Mouse (Mus musculus): Measurements from ENCODE around the gene Rab11a. TPM values are rescaled to one million over a fixed set of nuclear protein-coding genes. Genes with fewer than 3 reads are reported as not detected.

Rab11a gene
- total and polyA plus RNA-seq, 2 experiments from 2014 or later: 153 to 465 TPM

GRCm38 (mm10) chr9:64697006-64697405 lies 40.6 kb downstream of the Rab11a start:
- no peak for TF ChIP-seq CTCF (IDR thresholded peaks at IDR 0.05; ENCODE audit: low read depth)
- DNase-seq (ENCODE audit: low spot score) (no peak), ATAC-seq (no peak)
- Histone ChIP-seq H3K27ac (no peak overlapping the region), H3K27me3 (ENCODE audit: insufficient read depth, low read length) (no peaks in the 10 kb centered on the region), H3K4me3 (ENCODE audit: low read length) (no peak overlapping the region), H3K4me2 (ENCODE audit: low read depth, low read length) (no peak overlapping the region), H3K9me3 (ENCODE audit: low read length) (no peaks in the 10 kb centered on the region), H3K4me1 (ENCODE audit: insufficient read depth, low read length) (no peaks in the 10 kb centered on the region), H3K9ac (replicated peaks; ENCODE audit: low read length) (no peak overlapping the region), H3K36me3 (ENCODE audit: insufficient read depth, low read length) (peaks cover 11% of the 10 kb centered on the region)
- WGBS: 66% methylated on average over 1 of the region's 1 CpGs

- Histone ChIP-seq H3K36me3 (ENCODE audit: insufficient read depth, low read length) (peaks cover 11% of the 10 kb centered on the region), H3K9me3 (ENCODE audit: low read length) (no peaks in the 10 kb centered on the region), H3K9ac (replicated peaks; ENCODE audit: low read length) (no peak overlapping the region), H3K27ac (no peak overlapping the region), H3K4me3 (ENCODE audit: low read length) (no peak overlapping the region), H3K4me2 (ENCODE audit: low read depth, low read length) (no peak overlapping the region), H3K27me3 (ENCODE audit: insufficient read depth, low read length) (no peaks in the 10 kb centered on the region), H3K4me1 (ENCODE audit: insufficient read depth, low read length) (no peaks in the 10 kb centered on the region)
- WGBS: 83% methylated on average over 4 of the region's 4 CpGs
- ATAC-seq: no peak
- no peak for DNase-seq (ENCODE audit: low spot score)
- no peak for TF ChIP-seq CTCF (IDR thresholded peaks at IDR 0.05; ENCODE audit: low read depth)
Measured at GRCm38 (mm10) chr9:64696404-64696803, 41.2 kb downstream of the Rab11a start.

GRCm38 (mm10) chr9:64695266-64695665 lies 42.3 kb downstream of the Rab11a start:
- no peak for TF ChIP-seq CTCF (IDR thresholded peaks at IDR 0.05; ENCODE audit: low read depth)
- H3K4me1 ChIP-seq (ENCODE audit: insufficient read depth, low read length): no peaks in the 10 kb centered on the region
- H3K9ac ChIP-seq (replicated peaks; ENCODE audit: low read length): no peak overlapping the region
- no peaks in the 10 kb centered on the region for H3K9me3 ChIP-seq (ENCODE audit: low read length)
- no peaks in the 10 kb centered on the region for H3K27me3 ChIP-seq (ENCODE audit: insufficient read depth, low read length)
- no peak for DNase-seq (ENCODE audit: low spot score)
- H3K4me2 ChIP-seq (ENCODE audit: low read depth, low read length): no peak overlapping the region
- H3K27ac ChIP-seq: no peak overlapping the region
- H3K4me3 ChIP-seq (ENCODE audit: low read length): no peak overlapping the region
- 96% methylated on average over 1 of the region's 1 CpGs for WGBS
- no peak for ATAC-seq
- peaks cover 11% of the 10 kb centered on the region for H3K36me3 ChIP-seq (ENCODE audit: insufficient read depth, low read length)

- DNase-seq (ENCODE audit: low spot score) (no peak), ATAC-seq (no peak)
- Histone ChIP-seq H3K4me2 (ENCODE audit: low read depth, low read length) (no peak overlapping the region), H3K9ac (replicated peaks; ENCODE audit: low read length) (no peak overlapping the region), H3K9me3 (ENCODE audit: low read length) (no peaks in the 10 kb centered on the region), H3K4me3 (ENCODE audit: low read length) (no peak overlapping the region), H3K36me3 (ENCODE audit: insufficient read depth, low read length) (peaks cover 11% of the 10 kb centered on the region), H3K27ac (no peak overlapping the region), H3K27me3 (ENCODE audit: insufficient read depth, low read length) (no peaks in the 10 kb centered on the region), H3K4me1 (ENCODE audit: insufficient read depth, low read length) (no peaks in the 10 kb centered on the region)
- WGBS: 69% methylated on average over 2 of the region's 2 CpGs
- no peak for TF ChIP-seq CTCF (IDR thresholded peaks at IDR 0.05; ENCODE audit: low read depth)
Measured at GRCm38 (mm10) chr9:64693094-64693493, 44.5 kb downstream of the Rab11a start.

GRCm38 (mm10) chr9:64691176-64691575 lies 46.4 kb downstream of the Rab11a start:
- Histone ChIP-seq H3K4me3 (ENCODE audit: low read length) (no peak overlapping the region), H3K9me3 (ENCODE audit: low read length) (no peaks in the 10 kb centered on the region), H3K27me3 (ENCODE audit: insufficient read depth, low read length) (no peaks in the 10 kb centered on the region), H3K9ac (replicated peaks; ENCODE audit: low read length) (no peak overlapping the region), H3K4me1 (ENCODE audit: insufficient read depth, low read length) (no peaks in the 10 kb centered on the region), H3K27ac (no peak overlapping the region), H3K4me2 (ENCODE audit: low read depth, low read length) (no peak overlapping the region), H3K36me3 (ENCODE audit: insufficient read depth, low read length) (no peaks in the 10 kb centered on the region; the same call in 1 of the 2 replicates)
- peak; percentile 86 for ATAC-seq
- TF ChIP-seq CTCF (IDR thresholded peaks at IDR 0.05; ENCODE audit: low read depth): peak; percentile 96
- DNase-seq (ENCODE audit: low spot score): peak; percentile 81
- 7% methylated on average over 7 of the region's 7 CpGs for WGBS

GRCm38 (mm10) chr9:64690771-64691170 lies 46.8 kb downstream of the Rab11a start:
- H3K4me3 ChIP-seq (ENCODE audit: low read length): no peak overlapping the region
- no peaks in the 10 kb centered on the region for H3K9me3 ChIP-seq (ENCODE audit: low read length)
- H3K27me3 ChIP-seq (ENCODE audit: insufficient read depth, low read length): no peaks in the 10 kb centered on the region
- no peak for TF ChIP-seq CTCF (IDR thresholded peaks at IDR 0.05; ENCODE audit: low read depth)
- no peak overlapping the region for H3K4me2 ChIP-seq (ENCODE audit: low read depth, low read length)
- H3K27ac ChIP-seq: no peak overlapping the region
- no peaks in the 10 kb centered on the region for H3K4me1 ChIP-seq (ENCODE audit: insufficient read depth, low read length)
- no peaks in the 10 kb centered on the region; the same call in 1 of the 2 replicates for H3K36me3 ChIP-seq (ENCODE audit: insufficient read depth, low read length)
- DNase-seq (ENCODE audit: low spot score) (no peak), ATAC-seq (0 out of 2 replicates have a peak, but pooled peaks have one; percentile 9)
- no peak overlapping the region for H3K9ac ChIP-seq (replicated peaks; ENCODE audit: low read length)
- 91% methylated on average over 2 of the region's 2 CpGs for WGBS

GRCm38 (mm10) chr9:64688015-64688394 lies 49.6 kb downstream of the Rab11a start:
- no peaks in the 10 kb centered on the region for H3K4me1 ChIP-seq (ENCODE audit: insufficient read depth, low read length)
- H3K36me3 ChIP-seq (ENCODE audit: insufficient read depth, low read length): no peaks in the 10 kb centered on the region
- 81% methylated on average over 1 of the region's 1 CpGs for WGBS
- H3K9ac ChIP-seq (replicated peaks; ENCODE audit: low read length): no peak overlapping the region
- TF ChIP-seq CTCF (IDR thresholded peaks at IDR 0.05; ENCODE audit: low read depth): no peak
- no peak overlapping the region for H3K27ac ChIP-seq
- DNase-seq (ENCODE audit: low spot score) (no peak), ATAC-seq (no peak)
- H3K4me2 ChIP-seq (ENCODE audit: low read depth, low read length): no peak overlapping the region
- H3K4me3 ChIP-seq (ENCODE audit: low read length): no peak overlapping the region
- no peaks in the 10 kb centered on the region for H3K27me3 ChIP-seq (ENCODE audit: insufficient read depth, low read length)
- no peaks in the 10 kb centered on the region for H3K9me3 ChIP-seq (ENCODE audit: low read length)

Measured in hindbrain, postnatal 0 days (tissue).